Mouse (Mus musculus) cerebellum, adult 18-20 months (tissue): ENCODE data around the gene Abo.
"Not testable (repeated sequence)": the region's sequence is repeated elsewhere in the genome, so short reads cannot be mapped to it uniquely, and the experiment has no call there.

ENCODE experiments used
- DNase-seq, 2 experiments: peaks; one replicate each; pipeline ENCODE4 v3.0.0; 2021

The Abo gene

DNA sequence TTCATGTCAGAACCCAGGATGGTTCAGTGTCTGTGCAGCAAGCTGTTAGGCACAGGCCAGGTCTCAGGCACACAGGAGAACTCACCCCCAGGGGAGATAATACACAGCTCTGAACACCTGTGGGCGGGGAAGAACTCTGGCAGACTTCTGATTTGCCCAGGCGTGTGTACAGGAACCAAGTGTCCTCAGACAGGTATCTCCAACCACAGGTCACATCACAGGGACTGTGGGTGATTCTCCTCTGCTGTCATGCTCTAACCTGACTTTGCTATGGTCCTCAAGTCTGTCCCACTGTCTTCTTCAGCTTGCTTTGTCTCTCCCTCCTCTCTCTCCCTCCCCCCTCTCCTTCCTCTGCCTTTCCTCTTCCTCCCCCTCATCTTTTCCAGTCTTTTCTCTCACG is at the start of gene Abo:
Gene Abo, minus strand, starts transcription at position 101 of the 400 bp plus-strand sequence.
- DNase-seq: no peak

GRCm38 (mm10) chr2:26914148-26914941 is 49.6 kb upstream of the Abo start:
- no peak for DNase-seq

DNA sequence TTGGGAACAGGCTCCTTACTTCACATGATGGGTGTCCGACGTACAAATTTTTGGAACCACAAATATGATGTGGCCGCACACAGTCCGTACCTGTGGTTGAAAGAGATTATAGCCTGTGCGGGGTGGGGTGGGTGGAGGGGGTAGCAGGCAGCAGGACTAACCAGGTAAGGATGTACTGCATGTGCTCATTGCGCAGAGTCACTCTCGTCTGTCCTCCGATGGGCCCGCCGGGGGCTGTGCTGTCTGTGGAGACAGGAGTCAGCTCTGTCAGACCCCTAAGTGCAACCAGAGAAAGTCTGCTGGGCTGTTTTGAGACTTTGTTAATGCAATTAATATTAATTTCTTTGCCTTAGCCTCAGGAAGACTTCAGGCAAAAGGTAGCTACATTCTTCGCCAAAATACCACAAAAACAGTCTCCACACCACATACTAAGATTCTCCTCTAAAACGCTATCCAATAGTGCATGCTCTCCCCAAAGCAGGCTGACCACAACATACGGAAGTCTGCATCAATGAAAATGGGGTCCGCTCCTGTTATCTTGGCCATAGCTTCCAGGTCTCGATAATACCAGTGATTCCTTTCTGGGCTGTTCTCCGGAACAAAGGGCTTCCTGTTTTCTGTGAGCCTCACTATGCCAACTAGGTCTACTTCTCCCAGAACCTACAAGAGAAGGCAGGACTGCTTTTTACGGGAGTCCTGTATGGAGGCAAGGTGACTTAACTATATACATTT is 48.8 kb upstream of the Abo start:
- DNase-seq: no peak

GRCm38 (mm10) chr2:26912253-26912770 is 47.5 kb upstream of the Abo start:
- no peak for DNase-seq

DNA sequence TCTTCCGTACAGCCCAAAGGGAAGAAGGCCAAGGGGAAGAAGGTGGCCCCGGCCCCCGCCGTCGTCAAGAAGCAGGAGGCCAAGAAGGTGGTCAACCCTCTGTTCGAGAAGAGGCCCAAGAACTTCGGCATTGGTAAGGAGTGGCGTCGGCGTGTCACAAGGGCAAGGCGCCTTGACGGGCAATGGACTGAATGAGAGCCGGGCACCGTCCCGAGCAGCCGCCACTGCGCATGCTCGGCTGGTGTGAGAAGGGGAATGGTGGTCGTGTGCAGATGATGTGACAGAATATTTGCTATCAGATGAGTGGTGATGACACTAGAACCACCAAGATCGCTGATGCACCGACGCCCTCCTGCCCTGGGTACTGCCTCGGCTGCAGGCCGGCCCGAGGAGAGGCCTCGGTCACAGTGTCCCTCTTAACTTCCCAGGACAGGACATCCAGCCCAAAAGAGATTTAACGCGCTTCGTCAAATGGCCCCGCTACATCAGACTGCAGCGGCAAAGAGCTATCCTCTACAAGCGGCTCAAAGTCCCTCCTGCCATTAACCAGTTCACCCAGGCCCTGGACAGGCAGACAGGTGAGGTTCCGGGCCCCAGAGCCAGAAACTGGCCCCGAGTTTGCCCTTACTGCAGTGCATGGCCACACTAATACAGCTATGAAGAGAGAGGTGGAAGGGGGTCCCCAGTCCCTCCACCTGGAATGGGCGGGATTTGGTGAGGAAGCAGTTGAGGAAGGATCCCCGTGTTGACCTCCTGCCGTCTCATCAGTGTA is 46.4 kb upstream of the Abo start:
- peak; percentile 40 to 64 for DNase-seq

- DNase-seq: peak; percentile 99 to 100
Observed at GRCm38 (mm10) chr2:26910124-26910993, 45.6 kb upstream of the Abo start, which contains the start of the genes Med22 and Rpl7a. TSS of gene Med22 (minus strand) at chr2:26910677. TSS of gene Rpl7a (plus strand) at chr2:26910764.

- no peak for DNase-seq
Observed at GRCm38 (mm10) chr2:26909387-26909784, 44.6 kb upstream of the Abo start.

- no peak for DNase-seq
Observed at GRCm38 (mm10) chr2:26908710-26909386, 44.1 kb upstream of the Abo start.

GRCm38 (mm10) chr2:26907109-26907508 is 42.3 kb upstream of the Abo start:
- peak in 1 of 2 experiments; percentile 44 for DNase-seq

GRCm38 (mm10) chr2:26906431-26906830 is 41.7 kb upstream of the Abo start:
- no peak for DNase-seq

DNA sequence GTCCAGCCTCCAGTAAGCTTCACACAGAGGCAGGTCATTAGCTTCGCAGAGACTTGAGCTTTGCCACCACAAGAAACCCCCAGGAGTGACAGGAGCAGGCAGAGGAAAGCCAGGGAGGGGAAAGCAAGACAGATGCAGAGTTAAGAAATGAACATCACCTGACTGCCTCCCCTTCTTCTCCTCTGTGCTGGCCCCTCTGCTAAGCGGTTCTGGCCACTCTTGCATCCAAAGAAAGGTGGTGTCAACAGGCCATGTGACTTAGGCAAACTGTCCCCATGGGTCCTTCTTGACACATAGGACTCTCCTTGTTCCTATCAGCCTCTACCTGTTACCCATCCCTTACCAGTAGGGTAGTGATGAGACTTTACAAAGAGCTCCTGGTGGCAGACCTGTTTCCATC is 41.2 kb upstream of the Abo start:
- DNase-seq: no peak

GRCm38 (mm10) chr2:26903311-26903710 is 38.5 kb upstream of the Abo start:
- no peak for DNase-seq

GRCm38 (mm10) chr2:26902467-26903220 is 37.9 kb upstream of the Abo start, which contains the start of gene Surf6:
TSS of gene Surf6 (minus strand) at chr2:26902879.
- peak; percentile 93 to 96 for DNase-seq

DNA sequence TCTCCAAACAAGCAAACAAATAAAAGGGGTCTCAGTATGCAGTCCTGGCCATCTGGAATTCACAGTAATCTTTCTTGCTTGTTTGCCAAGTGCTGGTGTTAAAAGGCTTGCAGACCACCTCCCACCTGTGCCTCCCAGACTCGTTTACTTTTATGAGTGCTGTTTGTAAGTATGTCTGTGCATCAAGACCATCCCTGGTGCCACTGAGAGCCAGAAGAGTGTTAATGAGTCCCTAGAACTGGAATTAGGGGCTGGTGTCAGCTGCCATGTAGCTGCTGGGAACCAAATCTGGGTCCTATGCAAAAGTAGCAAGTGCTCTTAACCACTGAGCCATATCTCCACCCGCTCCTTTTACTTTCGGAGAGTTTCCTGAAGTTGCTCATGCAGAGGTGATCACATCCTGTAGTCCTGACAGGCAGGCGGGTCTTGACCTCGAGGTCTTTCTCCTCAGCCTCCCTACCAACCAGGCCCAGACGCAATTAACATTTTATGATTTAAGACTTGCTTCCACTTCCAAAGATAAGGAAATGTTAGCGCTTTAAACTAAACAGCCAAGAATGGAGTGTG is 37.1 kb upstream of the Abo start:
- DNase-seq: no peak

GRCm38 (mm10) chr2:26900731-26901130 is 36.0 kb upstream of the Abo start:
- DNase-seq: no peak

DNA sequence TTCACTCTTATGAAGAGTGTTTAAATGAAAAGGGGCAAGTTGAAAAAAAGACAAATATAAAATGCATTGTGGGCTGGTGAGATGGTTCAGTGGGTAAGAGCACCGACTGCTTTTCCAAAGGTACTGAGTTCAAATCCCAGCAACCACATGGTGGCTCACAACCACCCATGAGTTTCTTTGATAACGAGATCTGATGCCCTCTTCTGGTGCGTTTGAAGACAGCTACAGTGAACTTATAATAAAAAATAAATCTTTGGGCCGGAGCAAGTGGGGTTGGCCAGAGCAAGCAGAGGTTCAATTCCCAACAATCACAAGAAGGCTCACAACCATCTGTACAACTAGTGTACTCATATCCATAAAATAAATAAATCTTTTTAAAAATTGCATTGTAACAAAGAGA is 31.1 kb upstream of the Abo start:
- no peak for DNase-seq

- not testable (repeated sequence) for DNase-seq
Observed at GRCm38 (mm10) chr2:26886170-26886569, 21.4 kb upstream of the Abo start.

DNA sequence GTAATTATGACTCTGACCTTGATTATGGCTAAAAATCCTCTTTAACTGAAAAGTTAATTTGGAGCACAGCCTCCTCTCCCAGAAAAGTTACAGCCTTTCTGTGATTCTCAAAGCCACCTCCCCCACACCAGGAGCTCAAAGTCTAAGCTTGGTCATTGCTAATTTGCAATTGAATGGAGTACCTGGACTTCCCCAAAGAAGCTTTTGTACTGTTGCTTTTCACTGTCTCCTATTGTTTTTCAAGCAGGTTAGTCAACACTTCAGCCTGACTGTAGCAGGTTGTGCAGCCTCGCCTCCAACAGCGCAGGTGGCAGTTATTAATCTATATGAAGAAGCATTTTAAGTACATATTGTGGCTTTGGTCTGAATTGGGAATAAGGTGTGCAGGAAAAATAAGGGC is 20.8 kb upstream of the Abo start:
- DNase-seq: not testable (repeated sequence)

- no peak for DNase-seq
Observed at GRCm38 (mm10) chr2:26878571-26878970, 13.8 kb upstream of the Abo start.

- DNase-seq: no peak
Observed at GRCm38 (mm10) chr2:26870666-26871065, 5.9 kb upstream of the Abo start.
